Mouse (Mus musculus) Muller cell, postnatal 12 days (primary cell): ENCODE measurements around the gene Dynlt1a.
"Not testable (repeated sequence)": the region's sequence is repeated elsewhere in the genome, so short reads cannot be mapped to it uniquely, and the experiment has no call there.

Source experiments
- DNase-seq: peaks from one replicate; pipeline ENCODE4 v3.0.0-alpha.2; 2015; ENCODE audit errors: inconsistent ontology term

Dynlt1a gene

GRCm38 (mm10) chr17:6317339-6317985 lies at the start of gene Dynlt1a:
Gene Dynlt1a (minus strand): TSS chr17:6317500.
- peak; percentile 96 for DNase-seq

DNA sequence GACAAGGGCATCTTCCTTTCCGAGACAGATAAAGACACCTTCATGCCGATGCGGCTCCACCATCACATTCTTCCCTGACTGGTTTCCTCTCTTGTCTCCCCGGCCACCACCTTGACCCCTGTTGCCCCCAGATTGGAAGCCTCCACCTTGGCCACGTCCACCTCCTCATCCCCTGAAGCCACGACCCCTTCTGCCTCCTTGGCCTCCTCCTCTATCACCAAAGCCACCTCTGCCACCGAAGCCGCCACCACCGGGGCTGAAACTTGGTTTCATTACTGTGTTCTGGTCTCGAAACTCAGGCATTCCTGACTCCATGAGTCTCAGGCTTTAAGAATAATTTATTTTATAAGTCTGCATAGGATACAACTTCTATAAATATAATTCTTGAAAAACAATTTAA lies 38.0 kb upstream of the Dynlt1a start:
- not testable (repeated sequence) for DNase-seq

GRCm38 (mm10) chr17:6342606-6343294 lies 25.4 kb upstream of the Dynlt1a start:
- DNase-seq: not testable (repeated sequence)

GRCm38 (mm10) chr17:6328997-6329396 lies 11.7 kb upstream of the Dynlt1a start:
- not testable (repeated sequence) for DNase-seq

DNA sequence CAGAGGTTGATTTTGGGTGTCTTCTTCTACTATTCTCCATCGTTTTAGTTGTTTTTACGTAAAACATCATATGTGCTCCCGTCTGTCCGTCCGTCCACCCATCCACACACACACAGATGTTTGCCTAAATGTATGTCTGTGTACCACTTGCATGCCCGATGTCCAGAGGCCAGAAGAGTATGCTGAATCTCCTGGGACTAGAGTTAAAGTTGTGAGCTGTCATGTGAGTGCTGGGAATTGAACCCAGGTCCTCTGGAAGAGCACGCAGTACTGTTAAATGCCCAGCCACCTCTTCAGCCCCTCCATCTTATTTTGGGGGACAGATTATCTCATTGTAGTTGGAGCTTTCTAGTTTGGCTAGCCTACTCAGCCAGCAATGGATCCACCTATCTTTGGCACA lies 10.3 kb upstream of the Dynlt1a start:
- not testable (repeated sequence) for DNase-seq

DNA sequence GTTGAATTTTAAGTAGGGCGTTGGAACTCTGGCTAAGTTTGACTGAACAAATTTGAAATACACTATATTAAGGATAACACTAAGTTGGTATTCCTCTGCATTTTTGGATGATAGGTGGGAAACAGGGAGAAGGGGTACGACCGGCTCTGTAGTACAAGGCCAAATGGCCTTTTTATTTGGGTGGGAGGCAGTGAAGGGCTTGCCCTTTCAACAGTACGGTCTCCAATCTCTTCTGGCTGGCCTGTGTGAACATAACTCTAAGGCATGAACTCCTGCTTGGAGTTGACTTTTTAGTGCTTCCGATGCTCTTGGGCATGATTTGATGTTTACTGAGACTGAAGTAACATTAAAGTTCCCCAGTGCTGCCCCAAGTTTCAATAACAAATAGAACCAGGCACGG lies 8.2 kb upstream of the Dynlt1a start:
- not testable (repeated sequence) for DNase-seq

DNA sequence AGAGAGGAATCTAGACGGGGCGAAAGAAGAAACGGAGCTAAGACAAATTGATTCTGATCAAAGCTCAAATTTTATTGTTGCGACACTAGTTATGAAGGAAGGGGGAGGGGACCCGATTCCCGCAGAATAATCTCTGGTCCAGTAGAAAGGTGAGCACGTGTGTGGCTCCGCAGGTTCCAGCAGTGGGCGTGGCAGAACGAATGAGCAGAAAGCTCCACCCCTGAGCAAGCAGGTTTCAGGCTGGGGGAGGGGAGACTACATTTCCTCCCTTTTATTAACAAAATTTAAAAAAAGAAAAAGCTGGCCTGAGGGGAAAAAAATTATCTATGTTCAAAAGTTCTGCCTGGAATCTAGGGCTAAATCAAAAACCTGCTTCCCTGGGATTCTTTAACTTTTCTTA lies 7.7 kb upstream of the Dynlt1a start:
- not testable (repeated sequence) for DNase-seq

- not testable (repeated sequence) for DNase-seq
These were observed 4.4 kb upstream of the Dynlt1a start for GRCm38 (mm10) chr17:6321778-6322101.

DNA sequence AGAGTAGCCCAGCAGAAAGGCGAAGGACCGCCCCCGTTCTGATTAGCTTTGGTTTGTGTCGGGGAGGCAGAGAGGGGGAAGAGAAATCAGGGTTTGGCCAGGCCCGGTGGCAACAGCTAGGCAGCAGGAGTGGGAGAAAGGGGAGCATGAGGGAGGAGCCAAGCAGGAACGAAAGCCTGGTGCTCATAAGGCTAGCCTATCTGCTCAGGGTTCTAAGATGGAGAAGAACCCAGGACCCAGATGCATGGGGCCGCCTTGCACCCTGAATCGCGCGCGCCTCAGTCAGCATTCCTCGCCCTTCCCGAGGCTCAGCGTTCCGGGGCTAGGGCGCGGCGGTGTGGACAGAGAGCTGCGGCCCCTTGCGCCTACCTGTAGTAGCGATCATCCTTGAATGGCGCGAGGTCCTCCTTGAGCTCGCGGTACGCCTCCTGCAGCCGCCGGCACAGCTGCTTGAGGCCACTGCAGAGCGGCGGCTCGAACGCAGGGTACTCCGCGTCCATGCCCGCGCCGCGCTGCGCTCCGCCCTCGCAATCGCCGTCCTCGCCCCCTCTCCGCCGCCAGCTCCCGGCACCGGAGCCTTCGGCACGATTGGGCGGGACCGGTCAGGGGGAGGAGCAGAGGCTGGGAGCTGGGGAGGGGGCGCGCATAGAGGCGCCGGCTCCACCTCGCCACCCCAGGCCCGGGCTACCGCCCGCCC lies 3.9 kb upstream of the Dynlt1a start:
- DNase-seq: not testable (repeated sequence)

- DNase-seq: peak; percentile 41
These were observed 747 bp downstream of the Dynlt1a start for GRCm38 (mm10) chr17:6316379-6317126.

- not testable (repeated sequence) for DNase-seq
These were observed 1.6 kb downstream of the Dynlt1a start for GRCm38 (mm10) chr17:6315706-6316105.

DNA sequence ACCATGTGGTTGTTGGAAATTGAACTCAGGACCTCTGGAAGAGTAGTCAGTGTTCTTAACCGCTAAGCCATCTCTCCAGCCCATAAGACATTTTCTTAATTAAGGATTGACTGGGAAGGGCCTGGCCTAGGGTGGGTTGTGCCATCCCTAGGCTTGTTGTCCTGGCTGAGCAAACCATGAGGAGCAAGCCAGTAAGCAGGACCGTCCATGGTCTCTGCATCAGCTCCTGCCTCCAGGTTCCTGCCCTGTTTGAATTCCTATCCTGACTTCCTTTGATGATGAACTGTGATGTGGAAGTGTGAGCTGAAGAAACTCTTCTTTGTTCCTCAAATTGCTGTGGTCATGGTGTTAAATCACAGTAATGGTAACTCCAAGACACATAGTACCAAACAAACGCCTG lies 2.8 kb downstream of the Dynlt1a start:
- DNase-seq: not testable (repeated sequence)

- not testable (repeated sequence) for DNase-seq
These were observed 4.5 kb downstream of the Dynlt1a start for GRCm38 (mm10) chr17:6312755-6313154.

- not testable (repeated sequence) for DNase-seq
These were observed 5.6 kb downstream of the Dynlt1a start for GRCm38 (mm10) chr17:6311716-6312115.

DNA sequence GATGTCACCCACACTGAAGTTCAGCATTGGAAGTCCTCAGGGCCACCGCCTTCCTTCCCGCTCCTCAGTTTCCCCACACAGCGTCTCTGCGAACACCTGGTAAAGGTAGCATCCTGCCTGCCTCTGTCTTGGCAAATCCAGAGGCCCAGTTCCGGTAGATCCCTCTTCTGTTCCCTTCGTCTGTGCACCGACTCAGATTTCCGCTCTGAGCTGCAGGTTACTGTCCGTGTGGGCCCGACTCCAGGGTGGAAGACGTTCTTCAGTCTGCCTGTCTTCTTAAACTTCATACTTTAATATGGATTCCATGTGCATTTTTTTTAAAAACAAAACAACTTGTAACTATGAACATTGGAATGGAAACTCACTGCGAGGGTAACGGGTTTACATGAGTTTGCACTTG lies 10.8 kb downstream of the Dynlt1a start:
- not testable (repeated sequence) for DNase-seq

- not testable (repeated sequence) for DNase-seq
These were observed 11.5 kb downstream of the Dynlt1a start for GRCm38 (mm10) chr17:6305656-6306270.

DNA sequence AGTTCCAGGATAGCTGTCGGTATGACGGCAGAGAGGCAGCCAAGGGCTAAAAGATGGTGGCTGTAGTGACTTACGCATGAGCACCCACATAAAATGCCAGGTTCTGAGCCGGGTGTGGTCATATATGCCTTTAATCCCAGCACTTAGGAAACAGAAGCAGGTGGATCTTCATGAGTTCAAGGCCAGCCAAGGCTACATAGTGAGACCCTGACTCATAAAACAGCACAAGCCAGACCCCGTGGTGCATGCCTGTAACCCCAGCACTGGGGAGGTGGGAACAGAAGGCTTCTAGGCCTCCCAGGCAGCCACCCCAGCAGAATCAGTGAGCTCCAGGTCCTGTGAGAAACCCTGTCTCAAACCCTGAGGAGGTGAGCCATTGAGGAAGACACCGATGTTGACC lies 12.4 kb downstream of the Dynlt1a start:
- DNase-seq: not testable (repeated sequence)

- not testable (repeated sequence) for DNase-seq
These were observed 17.0 kb downstream of the Dynlt1a start for GRCm38 (mm10) chr17:6300190-6300863.

DNA sequence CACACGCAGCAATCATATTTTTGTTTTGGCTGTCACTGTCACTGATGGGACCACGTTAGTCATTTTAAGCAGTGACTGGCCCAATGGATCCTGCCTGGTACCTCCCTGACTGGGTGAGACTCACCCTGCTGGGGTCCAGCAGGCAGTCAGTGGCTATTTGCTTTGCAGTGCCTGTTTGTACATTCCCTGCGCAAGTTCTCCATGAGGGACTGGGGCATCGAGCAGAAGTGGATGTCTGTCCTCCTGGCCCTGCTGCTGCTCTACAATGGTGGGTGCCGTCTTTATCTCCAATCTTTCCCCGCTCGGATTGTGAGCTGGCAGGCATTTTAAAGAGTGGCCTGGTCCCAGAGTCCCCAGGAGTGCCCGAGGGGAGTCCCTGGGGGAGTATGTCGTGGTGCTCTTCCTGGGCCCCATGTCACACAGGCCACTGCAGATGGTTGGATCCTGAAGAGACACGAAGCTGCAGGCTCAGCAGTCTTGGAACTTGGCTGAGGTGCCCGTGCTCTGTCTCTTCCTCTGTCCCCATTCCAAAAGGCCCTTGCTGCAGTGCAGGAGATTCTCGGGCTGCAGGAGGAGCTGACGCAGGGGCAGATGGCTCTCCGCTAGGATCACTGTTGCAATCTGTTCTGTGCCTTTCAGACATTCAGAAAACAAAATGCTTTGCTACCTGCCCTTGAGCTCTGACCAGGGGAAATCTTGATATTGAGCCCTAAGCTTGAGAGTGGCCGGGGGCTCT lies 20.1 kb downstream of the Dynlt1a start:
- not testable (repeated sequence) for DNase-seq

DNA sequence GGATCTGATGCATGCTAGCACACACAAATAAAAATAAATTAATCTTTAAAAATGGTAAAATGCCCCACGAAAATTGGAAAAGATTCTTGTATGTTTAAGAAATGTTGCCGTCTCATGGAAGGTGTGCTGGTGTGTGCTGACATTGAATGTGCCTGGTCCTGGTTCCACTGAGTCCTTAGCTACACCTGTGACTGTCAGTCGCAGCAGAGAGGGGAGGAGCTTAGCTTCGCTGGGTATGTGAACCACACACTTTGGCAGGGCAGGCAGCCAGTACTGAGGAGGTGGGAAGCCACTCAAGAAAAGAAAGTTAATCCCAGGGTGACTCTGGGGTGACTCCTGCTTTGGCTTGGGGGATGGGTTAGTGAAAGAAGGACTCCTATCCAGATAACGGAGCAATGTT lies 23.4 kb downstream of the Dynlt1a start:
- not testable (repeated sequence) for DNase-seq
